Mouse (Mus musculus) C2C12 (cell line): ENCODE results near the gene Pgm1.

Source experiments
- CEBPB ChIP-seq: IDR thresholded peaks from one replicate; pipeline ENCODE4 v1.6.1; 2011; ENCODE audit warnings: low read depth, mild to moderate bottlenecking, control low read depth, moderate library complexity
- CTCF ChIP-seq: IDR thresholded peaks from one replicate; pipeline ENCODE4 v1.5.1; 2011; ENCODE audit not compliant: control insufficient read depth, insufficient read depth, insufficient read length
- USF1 ChIP-seq: IDR thresholded peaks from one replicate; pipeline ENCODE4 v1.6.1; 2011; ENCODE audit warnings: low read depth, mild to moderate bottlenecking, control low read depth, moderate library complexity

- TF ChIP-seq CTCF (no peak), USF1 (no peak), CEBPB (no peak)
Observed at GRCm38 (mm10) chr4:100035919-100036554, 106.8 kb downstream of the Pgm1 start.
